Mouse (Mus musculus) midbrain, embryonic 16.5 days (tissue): ENCODE data around the gene Ect2l. TPM values are rescaled to one million over a fixed set of nuclear protein-coding genes. Genes with fewer than 3 reads are reported as not detected.

Source experiments
- ATAC-seq: fragments of 200-750 bp; cut with Nextera tagmentation; 2 replicates; pipeline ENCODE4 v1.8.0; 2017; ENCODE audit warnings: moderate TSS enrichment
- H3K27ac ChIP-seq: fragments of 300-500 bp; sonication (generic); 2 replicates; pipeline ENCODE4 v1.5.1; 2014; ENCODE audit warnings: mild to moderate bottlenecking, low read length, mixed read lengths
- H3K27me3 ChIP-seq: fragments of 300-500 bp; sonication (generic); 2 replicates; pipeline ENCODE4 v1.6.1; 2014; ENCODE audit warnings: low read depth, low read length, mixed read lengths; ENCODE audit not compliant: control insufficient read depth, insufficient read depth
- H3K36me3 ChIP-seq: fragments of 300-500 bp; sonication (generic); 2 replicates; pipeline ENCODE4 v1.6.1; 2014; ENCODE audit warnings: mild to moderate bottlenecking, low read length, moderate library complexity, mixed read lengths; ENCODE audit not compliant: control insufficient read depth, insufficient read depth
- H3K4me1 ChIP-seq: fragments of 300-500 bp; sonication (generic); 2 replicates; pipeline ENCODE4 v1.6.1; 2014; ENCODE audit warnings: mild to moderate bottlenecking, low read length, mixed read lengths; ENCODE audit not compliant: control insufficient read depth, insufficient read depth
- H3K4me2 ChIP-seq: fragments of 300-500 bp; sonication (generic); 2 replicates; pipeline ENCODE4 v1.6.1; 2014; ENCODE audit warnings: mild to moderate bottlenecking, low read length, mixed read lengths
- H3K4me3 ChIP-seq: fragments of 300-500 bp; sonication (generic); 2 replicates; pipeline ENCODE4 v1.5.1; 2014; ENCODE audit warnings: low read depth, mild to moderate bottlenecking, low read length, moderate library complexity, mixed read lengths
- H3K9ac ChIP-seq: fragments of 300-500 bp; sonication (generic); 2 replicates; pipeline ENCODE4 v1.6.1; 2014; ENCODE audit warnings: low read depth, low read length, mixed read lengths
- H3K9me3 ChIP-seq: fragments of 300-500 bp; sonication (generic); replicated peaks from 2 replicates; pipeline ENCODE4 v1.6.1; 2014; ENCODE audit warnings: mild to moderate bottlenecking, low read length, mixed read lengths; ENCODE audit not compliant: control insufficient read depth, poor library complexity, severe bottlenecking
- WGBS: fragments of 180-500 bp; shearing (Covaris S2); extraction: QIAGEN DNeasy Blood & Tissue Kit; methylation state at CpG from one replicate; pipeline ENCODE4 v1.1.7; 2014; 5-methylcytosine and 5-hydroxymethylcytosine counted together
- polyA plus RNA-seq: library from polyadenylated mRNA; unstranded; fragments of >200 nt; fragmentation: Nextera tagmentation; extraction: Ambion mirVana; gene quantifications from 2 replicates; pipeline ENCODE4 v1.2.1, GENCODE M21; 2015

The Ect2l gene
- polyA plus RNA-seq, 1 experiment from 2014 or later: 0.33 TPM

- Histone ChIP-seq H3K9ac (no peak overlapping the region), H3K27me3 (no peaks in the 10 kb centered on the region), H3K9me3 (no peaks in the 10 kb centered on the region), H3K27ac (no peak overlapping the region), H3K4me1 (no peaks in the 10 kb centered on the region), H3K36me3 (peaks cover 9% of the 10 kb centered on the region), H3K4me2 (no peak overlapping the region), H3K4me3 (no peak overlapping the region)
- 97% methylated on average over 5 of the region's 5 CpGs for WGBS
- ATAC-seq: no peak
Measured at GRCm38 (mm10) chr10:18130276-18130675, 80.4 kb downstream of the Ect2l start.

DNA sequence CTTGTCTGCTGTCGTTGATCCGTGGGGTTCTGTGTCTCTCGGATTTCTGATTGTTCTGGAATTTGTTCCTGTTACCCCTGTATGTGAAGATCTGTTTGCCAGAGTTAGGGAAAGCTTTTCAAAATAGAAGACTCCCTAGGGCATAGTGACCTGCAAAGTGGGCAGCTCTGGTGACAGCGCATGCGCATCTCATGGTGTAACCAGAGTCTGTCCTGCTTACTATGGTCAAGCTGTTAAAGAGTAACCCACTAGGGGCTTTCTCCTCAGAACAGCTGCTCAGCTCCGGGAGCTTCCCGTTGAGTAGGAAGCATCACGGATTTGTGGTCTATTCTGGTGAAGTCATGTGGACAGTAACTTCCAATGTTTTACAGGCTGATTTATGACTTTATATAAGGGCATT is 92.4 kb downstream of the Ect2l start:
- Histone ChIP-seq H3K4me3 (no peak overlapping the region), H3K4me2 (no peak overlapping the region), H3K9me3 (no peaks in the 10 kb centered on the region), H3K27me3 (no peaks in the 10 kb centered on the region), H3K4me1 (no peaks in the 10 kb centered on the region), H3K27ac (no peak overlapping the region), H3K36me3 (peaks cover 45% of the 10 kb centered on the region), H3K9ac (no peak overlapping the region)
- ATAC-seq: no peak
- 94% methylated on average over 8 of the region's 8 CpGs for WGBS

- ATAC-seq: no peak
- H3K27ac ChIP-seq: no peak overlapping the region
- H3K9me3 ChIP-seq: no peaks in the 10 kb centered on the region
- H3K36me3 ChIP-seq: peaks cover 14% of the 10 kb centered on the region; the same call in 1 of the 2 replicates
- H3K9ac ChIP-seq: no peak overlapping the region
- no peaks in the 10 kb centered on the region for H3K27me3 ChIP-seq
- no peak overlapping the region for H3K4me3 ChIP-seq
- H3K4me2 ChIP-seq: no peak overlapping the region
- H3K4me1 ChIP-seq: no peaks in the 10 kb centered on the region
- whole genome bisulfite sequencing: 82% methylated on average over 10 of the region's 10 CpGs
Measured at GRCm38 (mm10) chr10:18113473-18114093, 97.1 kb downstream of the Ect2l start.

DNA sequence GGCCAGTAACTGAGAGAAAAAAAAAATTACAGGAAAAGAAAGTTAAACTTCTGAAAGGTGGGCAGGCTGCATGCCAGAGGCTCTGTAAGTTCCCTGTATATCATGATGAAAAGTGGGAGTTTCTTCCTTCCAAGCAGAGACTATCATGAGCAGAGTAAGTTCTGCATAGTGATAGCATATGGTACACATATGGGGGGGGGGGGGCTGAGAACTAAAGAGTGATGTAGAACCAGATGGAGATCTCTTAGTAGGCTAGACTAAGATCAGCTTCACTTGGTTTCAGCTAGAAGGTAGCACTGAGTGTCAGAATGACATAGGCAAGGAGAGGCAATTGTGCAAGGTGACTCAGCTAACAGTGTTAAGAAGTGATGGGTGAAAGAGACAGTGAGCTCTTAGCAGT is 99.8 kb downstream of the Ect2l start:
- Histone ChIP-seq H3K27me3 (no peaks in the 10 kb centered on the region), H3K4me2 (no peak overlapping the region), H3K27ac (no peak overlapping the region), H3K9ac (no peak overlapping the region), H3K4me3 (no peak overlapping the region), H3K4me1 (no peaks in the 10 kb centered on the region), H3K9me3 (no peaks in the 10 kb centered on the region), H3K36me3 (peaks cover 6% of the 10 kb centered on the region; the same call in 1 of the 2 replicates)
- ATAC-seq: no peak

GRCm38 (mm10) chr10:18107471-18107870 is 103.2 kb downstream of the Ect2l start:
- Histone ChIP-seq H3K4me1 (no peaks in the 10 kb centered on the region), H3K36me3 (peaks cover 6% of the 10 kb centered on the region; the same call in 1 of the 2 replicates), H3K27me3 (no peaks in the 10 kb centered on the region), H3K9ac (no peak overlapping the region), H3K9me3 (no peaks in the 10 kb centered on the region), H3K4me3 (no peak overlapping the region), H3K27ac (no peak overlapping the region), H3K4me2 (no peak overlapping the region)
- ATAC-seq: no peak
- 75% methylated on average over 5 of the region's 5 CpGs for WGBS

GRCm38 (mm10) chr10:18102166-18102565 is 108.5 kb downstream of the Ect2l start:
- Histone ChIP-seq H3K36me3 (peaks cover 4% of the 10 kb centered on the region; the same call in 1 of the 2 replicates), H3K27ac (no peak overlapping the region), H3K4me2 (no peak overlapping the region), H3K4me3 (no peak overlapping the region), H3K9ac (no peak overlapping the region), H3K4me1 (no peaks in the 10 kb centered on the region), H3K9me3 (no peaks in the 10 kb centered on the region), H3K27me3 (no peaks in the 10 kb centered on the region)
- WGBS: 76% methylated on average over 5 of the region's 5 CpGs
- no peak for ATAC-seq

DNA sequence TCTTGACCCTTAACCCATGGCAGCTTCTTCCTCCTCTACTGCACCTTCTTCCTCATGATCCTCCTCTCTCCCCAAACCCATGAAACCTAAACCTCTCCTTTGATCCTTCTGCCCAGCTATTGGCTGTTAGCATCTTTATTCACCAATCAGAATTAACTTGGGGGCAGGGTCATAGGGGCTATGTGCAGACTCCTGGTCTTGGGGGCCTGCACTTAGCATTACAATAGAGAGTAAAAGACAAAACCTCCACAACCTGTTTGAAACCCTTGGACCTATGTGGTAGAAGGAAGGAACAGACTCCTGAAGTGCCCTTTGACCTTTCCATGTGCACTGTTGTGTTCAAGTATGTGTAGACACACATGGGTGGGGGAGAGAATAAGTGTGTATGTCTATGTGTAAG is 120.0 kb downstream of the Ect2l start:
- H3K27me3 ChIP-seq: no peaks in the 10 kb centered on the region
- no peak overlapping the region for H3K4me2 ChIP-seq
- H3K4me1 ChIP-seq: no peaks in the 10 kb centered on the region
- no peak for ATAC-seq
- H3K27ac ChIP-seq: no peak overlapping the region
- H3K9ac ChIP-seq: no peak overlapping the region
- no peak overlapping the region for H3K4me3 ChIP-seq
- H3K36me3 ChIP-seq: peaks cover 8% of the 10 kb centered on the region
- H3K9me3 ChIP-seq: no peaks in the 10 kb centered on the region

GRCm38 (mm10) chr10:18082772-18083171 is 127.9 kb downstream of the Ect2l start:
- H3K4me1 ChIP-seq: peaks cover 5% of the 10 kb centered on the region
- H3K36me3 ChIP-seq: peaks cover 2% of the 10 kb centered on the region; the same call in 1 of the 2 replicates
- 92% methylated on average over 6 of the region's 6 CpGs for WGBS
- H3K4me2 ChIP-seq: no peak overlapping the region
- ATAC-seq: no peak
- H3K27me3 ChIP-seq: no peaks in the 10 kb centered on the region
- H3K4me3 ChIP-seq: no peak overlapping the region
- no peaks in the 10 kb centered on the region for H3K9me3 ChIP-seq
- H3K9ac ChIP-seq: no peak overlapping the region
- H3K27ac ChIP-seq: no peak overlapping the region

DNA sequence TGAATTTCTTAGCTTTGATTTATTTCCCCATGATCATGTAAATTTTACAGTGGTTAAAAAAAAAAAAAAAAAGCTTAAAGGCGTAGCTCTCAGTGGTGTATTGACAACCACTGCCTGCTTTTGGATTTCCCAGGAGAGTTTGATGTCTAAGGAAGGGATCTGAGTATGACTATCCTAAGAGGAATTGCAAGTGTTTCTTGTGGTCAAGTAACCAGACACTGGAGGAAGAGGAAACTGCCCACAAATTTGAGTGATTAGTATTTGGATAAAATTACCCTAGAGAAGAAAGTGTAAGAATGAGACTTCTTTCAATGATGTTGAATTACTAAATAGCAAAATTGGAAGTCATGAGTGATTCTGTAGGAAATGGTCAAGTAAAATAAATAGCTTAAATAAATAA is 129.2 kb downstream of the Ect2l start:
- H3K27ac ChIP-seq: no peak overlapping the region
- no peak for ATAC-seq

More for the DNA sequence above, 129.2 kb downstream of the Ect2l start:
- Histone ChIP-seq H3K27me3 (no peaks in the 10 kb centered on the region), H3K9ac (no peak overlapping the region), H3K4me2 (no peak overlapping the region), H3K9me3 (no peaks in the 10 kb centered on the region), H3K4me3 (no peak overlapping the region), H3K4me1 (peaks cover 5% of the 10 kb centered on the region), H3K36me3 (peaks cover 2% of the 10 kb centered on the region; the same call in 1 of the 2 replicates)
- 63% methylated on average over 1 of the region's 1 CpGs for WGBS
